Mouse (Mus musculus): ENCODE measurements around the gene Hist1h2ai. TPM values are rescaled to one million over a fixed set of nuclear protein-coding genes. Genes with fewer than 3 reads are reported as not detected.
"Not testable (repeated sequence)": the region's sequence is repeated elsewhere in the genome, so short reads cannot be mapped to it uniquely, and the experiment has no call there.

The Hist1h2ai gene
- total and polyA plus RNA-seq, 2 experiments: 0.64 to 8.9 TPM

- H3K27me3 ChIP-seq (ENCODE audit: control insufficient read depth, insufficient read depth, low read length): no peaks in the 10 kb centered on the region
- peak overlapping the region; percentile 56 for H3K4me3 ChIP-seq (ENCODE audit: insufficient read depth, low read depth, low read length)
- 4% methylated on average over 22 of the region's 22 CpGs for WGBS
- peaks cover 5% of the 10 kb centered on the region; the same call in 1 of the 2 replicates for H3K4me1 ChIP-seq (ENCODE audit: control insufficient read depth, insufficient read depth, low read length)
- peak; percentile 70 for DNase-seq (ENCODE audit: extremely low read depth, low read depth, low spot score)
- peak overlapping the region; percentile 73 for H3K9ac ChIP-seq (ENCODE audit: low read depth, low read length)
- H3K79me2 ChIP-seq (ENCODE audit: control insufficient read depth, insufficient read depth, low read length): no peaks in the 10 kb centered on the region
- peak overlapping the region; percentile 22 for H3K27ac ChIP-seq (replicated peaks; ENCODE audit: insufficient read depth, low read depth, low read length)
- H3K36me3 ChIP-seq (ENCODE audit: control insufficient read depth, insufficient read depth, low read length): no peaks in the 10 kb centered on the region
- no peak for TF ChIP-seq POLR2A (IDR thresholded peaks at IDR 0.05; ENCODE audit: extremely low read depth, insufficient read depth, low read length)
- TF ChIP-seq CTCF (IDR thresholded peaks at IDR 0.05; ENCODE audit: low read depth, low read length): 0 out of 2 replicates have a peak, but pooled peaks have one; percentile 6
Observed at GRCm38 (mm10) chr13:21710821-21711525, 5.2 kb upstream of the Hist1h2ai start.

- 41% methylated on average over 4 of the region's 4 CpGs for WGBS
- Histone ChIP-seq H3K4me1 (ENCODE audit: control insufficient read depth, insufficient read depth, low read length) (peaks cover 5% of the 10 kb centered on the region; the same call in 1 of the 2 replicates), H3K4me3 (ENCODE audit: insufficient read depth, low read depth, low read length) (no peak overlapping the region), H3K9ac (ENCODE audit: low read depth, low read length) (no peak overlapping the region), H3K27me3 (ENCODE audit: control insufficient read depth, insufficient read depth, low read length) (no peaks in the 10 kb centered on the region), H3K79me2 (ENCODE audit: control insufficient read depth, insufficient read depth, low read length) (no peaks in the 10 kb centered on the region), H3K36me3 (ENCODE audit: control insufficient read depth, insufficient read depth, low read length) (no peaks in the 10 kb centered on the region), H3K27ac (replicated peaks; ENCODE audit: insufficient read depth, low read depth, low read length) (no peak overlapping the region)
- no peak for TF ChIP-seq CTCF (IDR thresholded peaks at IDR 0.05; ENCODE audit: low read depth, low read length)
- no peak for TF ChIP-seq POLR2A (IDR thresholded peaks at IDR 0.05; ENCODE audit: extremely low read depth, insufficient read depth, low read length)
- DNase-seq (ENCODE audit: extremely low read depth, low read depth, low spot score): no peak
Observed at GRCm38 (mm10) chr13:21711698-21712097, 4.5 kb upstream of the Hist1h2ai start.

DNA sequence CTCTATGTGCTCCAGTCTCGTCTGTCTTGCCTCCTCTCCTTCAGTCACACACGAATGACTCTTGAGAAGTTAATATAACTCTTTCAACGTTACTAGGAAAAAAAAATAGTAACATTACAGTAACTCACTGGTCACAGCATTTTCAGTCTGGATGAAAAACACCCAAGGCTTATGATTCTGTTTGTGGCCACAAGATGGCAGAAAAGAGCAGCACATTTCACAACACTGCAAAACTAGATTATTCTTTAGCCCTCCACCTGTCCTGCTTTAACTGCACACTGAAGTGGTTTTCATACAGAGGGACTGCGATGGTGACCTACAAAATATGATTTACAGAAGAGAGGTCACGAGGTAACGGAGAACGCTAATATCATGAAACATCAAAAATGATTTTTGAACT lies 1.5 kb upstream of the Hist1h2ai start:
- no peaks in the 10 kb centered on the region for H3K27me3 ChIP-seq (ENCODE audit: control insufficient read depth, insufficient read depth, low read length)
- no peak overlapping the region for H3K4me3 ChIP-seq (ENCODE audit: insufficient read depth, low read depth, low read length)
- peak; percentile 56 for DNase-seq (ENCODE audit: extremely low read depth, low read depth, low spot score)
- TF ChIP-seq POLR2A (IDR thresholded peaks at IDR 0.05; ENCODE audit: extremely low read depth, insufficient read depth, low read length): no peak
- peak; percentile 62 for TF ChIP-seq CTCF (IDR thresholded peaks at IDR 0.05; ENCODE audit: low read depth, low read length)
- peaks cover 11% of the 10 kb centered on the region for H3K4me1 ChIP-seq (ENCODE audit: control insufficient read depth, insufficient read depth, low read length)
- H3K9ac ChIP-seq (ENCODE audit: low read depth, low read length): no peak overlapping the region
- no peaks in the 10 kb centered on the region for H3K79me2 ChIP-seq (ENCODE audit: control insufficient read depth, insufficient read depth, low read length)
- no peaks in the 10 kb centered on the region for H3K36me3 ChIP-seq (ENCODE audit: control insufficient read depth, insufficient read depth, low read length)
- H3K27ac ChIP-seq (replicated peaks; ENCODE audit: insufficient read depth, low read depth, low read length): no peak overlapping the region
- WGBS: 2% methylated on average over 7 of the region's 7 CpGs

- Histone ChIP-seq H3K9ac (ENCODE audit: low read depth, low read length) (0 out of 2 replicates have a peak overlapping the region, but pooled peaks have one; percentile 12), H3K79me2 (ENCODE audit: control insufficient read depth, insufficient read depth, low read length) (no peaks in the 10 kb centered on the region), H3K4me3 (ENCODE audit: insufficient read depth, low read depth, low read length) (peak overlapping the region; percentile 27), H3K27me3 (ENCODE audit: control insufficient read depth, insufficient read depth, low read length) (no peaks in the 10 kb centered on the region), H3K36me3 (ENCODE audit: control insufficient read depth, insufficient read depth, low read length) (no peaks in the 10 kb centered on the region), H3K4me1 (ENCODE audit: control insufficient read depth, insufficient read depth, low read length) (peaks cover 11% of the 10 kb centered on the region), H3K27ac (replicated peaks; ENCODE audit: insufficient read depth, low read depth, low read length) (no peak overlapping the region)
- TF ChIP-seq POLR2A (IDR thresholded peaks at IDR 0.05; ENCODE audit: extremely low read depth, insufficient read depth, low read length): no peak
- TF ChIP-seq CTCF (IDR thresholded peaks at IDR 0.05; ENCODE audit: low read depth, low read length): no peak
- DNase-seq (ENCODE audit: extremely low read depth, low read depth, low spot score): no peak
- WGBS: under 1% methylated on average over 22 of the region's 22 CpGs
Observed at GRCm38 (mm10) chr13:21715131-21715863, 925 bp upstream of the Hist1h2ai start.

DNA sequence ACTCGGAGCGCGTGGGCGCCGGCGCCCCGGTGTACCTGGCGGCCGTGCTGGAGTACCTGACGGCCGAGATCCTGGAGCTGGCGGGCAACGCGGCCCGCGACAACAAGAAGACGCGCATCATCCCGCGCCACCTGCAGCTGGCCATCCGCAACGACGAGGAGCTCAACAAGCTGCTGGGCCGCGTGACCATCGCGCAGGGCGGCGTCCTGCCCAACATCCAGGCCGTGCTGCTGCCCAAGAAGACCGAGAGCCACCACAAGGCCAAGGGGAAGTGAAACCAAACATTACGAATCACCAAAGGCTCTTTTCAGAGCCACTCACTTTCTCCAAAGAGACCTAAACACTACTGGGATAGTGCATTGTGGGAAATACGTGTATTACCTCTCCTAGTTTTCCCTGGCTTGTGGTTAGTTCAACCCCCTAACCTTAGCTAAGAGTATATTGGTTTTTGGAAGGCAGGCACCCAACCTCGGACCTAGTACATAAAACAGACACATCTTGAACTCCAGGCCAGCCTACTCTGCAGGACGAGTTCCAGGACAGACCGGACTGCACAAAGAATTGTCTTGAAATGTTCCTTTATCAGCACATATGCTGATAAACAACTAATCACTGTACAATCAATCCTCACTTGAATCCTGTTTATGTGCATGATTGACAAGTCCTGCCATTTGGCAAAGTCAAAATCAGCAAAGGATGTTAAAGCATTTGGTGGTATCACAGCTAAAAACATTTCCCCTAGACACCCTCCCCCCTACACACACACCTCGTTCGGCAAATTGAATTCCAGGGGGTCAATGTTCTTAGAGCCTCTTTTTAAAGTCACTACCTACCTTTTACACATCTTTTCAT lies 544 bp downstream of the Hist1h2ai start:
- not testable (repeated sequence) for H3K79me2 ChIP-seq (ENCODE audit: control insufficient read depth, insufficient read depth, low read length); H3K27me3 ChIP-seq (ENCODE audit: control insufficient read depth, insufficient read depth, low read length); H3K9ac ChIP-seq (ENCODE audit: low read depth, low read length); H3K36me3 ChIP-seq (ENCODE audit: control insufficient read depth, insufficient read depth, low read length)
- H3K27ac ChIP-seq (replicated peaks; ENCODE audit: insufficient read depth, low read depth, low read length): 0 out of 2 replicates have a peak overlapping the region, but pooled peaks have one; percentile 30
- peaks cover 16% of the 10 kb centered on the region for H3K4me1 ChIP-seq (ENCODE audit: control insufficient read depth, insufficient read depth, low read length)
- TF ChIP-seq POLR2A (IDR thresholded peaks at IDR 0.05; ENCODE audit: extremely low read depth, insufficient read depth, low read length): 0 out of 2 replicates have a peak, but pooled peaks have one; percentile 1
- DNase-seq (ENCODE audit: extremely low read depth, low read depth, low spot score): peak; percentile 10
- peak overlapping the region; percentile 54 for H3K4me3 ChIP-seq (ENCODE audit: insufficient read depth, low read depth, low read length)
- WGBS: under 1% methylated on average over 15 of the region's 38 CpGs
